Mouse (Mus musculus): ENCODE results near the gene Zfp493. TPM values are rescaled to one million over a fixed set of nuclear protein-coding genes. Genes with fewer than 3 reads are reported as not detected.

Gene Zfp493
- polyA plus RNA-seq (2012; rRNA removed; ENCODE audit: low replicate concordance): 0.07 and 0.12 TPM in 2 replicates

GRCm38 (mm10) chr13:67779265-67780221 is at the start of gene Zfp493:
Gene Zfp493, plus strand, starts transcription at chr13:67779693.

GRCm38 (mm10) chr13:67754333-67755306 is 24.9 kb upstream of the Zfp493 start, which contains the start of gene Zfp85:
Gene Zfp85, minus strand, starts transcription at chr13:67755228.

GRCm38 (mm10) chr13:67813710-67814660 is 34.5 kb downstream of the Zfp493 start, which contains the start of gene Zfp273:
Gene Zfp273, plus strand, starts transcription at chr13:67813740.

GRCm38 (mm10) chr13:67830911-67831336 is 51.4 kb downstream of the Zfp493 start, which contains the start of gene Gm10037:
Gene Gm10037, plus strand, starts transcription at chr13:67831106.

Other genes with a start within 250 kb of the Zfp493 start
- gene Zfp748, start 225.9 kb upstream of the Zfp493 start, polyA plus RNA-seq (2012; rRNA removed; ENCODE audit: low replicate concordance): 0.06 and 0.75 TPM in 2 replicates
- 0.04 TPM in 1 of 2 replicates, not detected in the other for gene Zfp729b, start 170.0 kb upstream of the Zfp493 start, polyA plus RNA-seq (2012; rRNA removed; ENCODE audit: low replicate concordance)
- gene Gm49345, start 141.9 kb upstream of the Zfp493 start, polyA plus RNA-seq (2012; rRNA removed; ENCODE audit: low replicate concordance): not detected in 2 replicates
- gene Zfp729a, start 141.9 kb upstream of the Zfp493 start, polyA plus RNA-seq (2012; rRNA removed; ENCODE audit: low replicate concordance): 0.09 and 0.11 TPM in 2 replicates
- 1.0 and 1.1 TPM in 2 replicates for gene Zfp738, start 92.6 kb upstream of the Zfp493 start, polyA plus RNA-seq (2012; rRNA removed; ENCODE audit: low replicate concordance)
- gene Zfp65, start 50.5 kb upstream of the Zfp493 start, polyA plus RNA-seq (2012; rRNA removed; ENCODE audit: low replicate concordance): 0.09 and 0.19 TPM in 2 replicates
- gene Zfp85, start 24.5 kb upstream of the Zfp493 start, polyA plus RNA-seq (2012; rRNA removed; ENCODE audit: low replicate concordance): not detected in 2 replicates
- gene Zfp273, start 34.0 kb downstream of the Zfp493 start, polyA plus RNA-seq (2012; rRNA removed; ENCODE audit: low replicate concordance): not detected in 2 replicates
- gene Gm10037, start 51.4 kb downstream of the Zfp493 start, polyA plus RNA-seq (2012; rRNA removed; ENCODE audit: low replicate concordance): not detected in 2 replicates
- not detected in 2 replicates for gene BC048507, start 83.6 kb downstream of the Zfp493 start, polyA plus RNA-seq (2012; rRNA removed; ENCODE audit: low replicate concordance)